Mouse (Mus musculus) midbrain, embryonic 13.5 days (tissue): ENCODE measurements around the gene Ptpdc1. TPM values are rescaled to one million over a fixed set of nuclear protein-coding genes. Genes with fewer than 3 reads are reported as not detected.

Experiments used
- ATAC-seq: fragments of 200-750 bp; cut with Nextera tagmentation; 2 replicates; pipeline ENCODE4 v1.8.0; 2017; ENCODE audit warnings: mild to moderate bottlenecking, moderate TSS enrichment, moderate library complexity
- H3K27ac ChIP-seq: fragments of 300-500 bp; sonication (generic); 2 replicates; pipeline ENCODE4 v1.5.1; 2015; ENCODE audit warnings: inconsistent platforms, mild to moderate bottlenecking, moderate library complexity
- H3K27me3 ChIP-seq: fragments of 300-500 bp; sonication (generic); 2 replicates; pipeline ENCODE4 v1.6.1; 2015; ENCODE audit warnings: mild to moderate bottlenecking, inconsistent platforms
- H3K36me3 ChIP-seq: fragments of 300-500 bp; sonication (generic); 2 replicates; pipeline ENCODE4 v1.6.1; 2015; ENCODE audit warnings: mild to moderate bottlenecking, inconsistent platforms
- H3K4me1 ChIP-seq: fragments of 300-500 bp; sonication (generic); replicated peaks from 2 replicates; pipeline ENCODE4 v1.6.1; 2015; ENCODE audit warnings: inconsistent platforms
- H3K4me2 ChIP-seq: fragments of 300-500 bp; sonication (generic); replicated peaks from 2 replicates; pipeline ENCODE4 v1.6.1; 2015; ENCODE audit warnings: moderate library complexity, mild to moderate bottlenecking, inconsistent platforms
- H3K4me3 ChIP-seq: fragments of 300-500 bp; sonication (generic); replicated peaks from 2 replicates; pipeline ENCODE4 v1.5.1; 2015; ENCODE audit warnings: mild to moderate bottlenecking, inconsistent platforms
- H3K9ac ChIP-seq: fragments of 300-500 bp; sonication (generic); replicated peaks from 2 replicates; pipeline ENCODE4 v1.6.1; 2015; ENCODE audit warnings: mild to moderate bottlenecking, inconsistent platforms
- H3K9me3 ChIP-seq: fragments of 300-500 bp; sonication (generic); 2 replicates; pipeline ENCODE4 v1.6.1; 2016; ENCODE audit warnings: mild to moderate bottlenecking, inconsistent platforms
- WGBS: fragments of 180-500 bp; shearing (Covaris S2); methylation state at CpG from one replicate; pipeline ENCODE4 v1.1.7; 2015; 5-methylcytosine and 5-hydroxymethylcytosine counted together
- polyA plus RNA-seq: library from polyadenylated mRNA; unstranded; fragments of >200 nt; fragmentation: Nextera tagmentation; extraction: Ambion mirVana; gene quantifications from 2 replicates; pipeline ENCODE4 v1.2.1, GENCODE M21; 2015

Ptpdc1 gene
- polyA plus RNA-seq, result 16.1 and 16.5 TPM in 2 replicates

GRCm38 (mm10) chr13:48625433-48626184, at the start of gene Ptpdc1:
TSS of gene Ptpdc1 (minus strand) at chr13:48625664.
- 1% methylated on average over 61 of the region's 76 CpGs for WGBS
- H3K36me3 ChIP-seq, result no peaks in the 10 kb centered on the region
- H3K9me3 ChIP-seq, result no peaks in the 10 kb centered on the region
- H3K27me3 ChIP-seq, result peaks cover 8% of the 10 kb centered on the region; the same call in 1 of the 2 replicates
- H3K4me1 ChIP-seq, result peaks cover 8% of the 10 kb centered on the region
- peak; percentile 98 for ATAC-seq
- H3K4me3 ChIP-seq, result peak within 1 kb of the TSS; percentile 80
- peak within 1 kb of the TSS; percentile 88 for H3K27ac ChIP-seq
- peak within 1 kb of the TSS; percentile 67 for H3K4me2 ChIP-seq
- peak within 1 kb of the TSS; percentile 87 for H3K9ac ChIP-seq

- Histone ChIP-seq H3K9ac (no peak overlapping the region), H3K4me2 (no peak overlapping the region), H3K36me3 (no peaks in the 10 kb centered on the region), H3K27ac (no peak overlapping the region), H3K4me3 (no peak overlapping the region), H3K9me3 (no peaks in the 10 kb centered on the region), H3K4me1 (peaks cover 5% of the 10 kb centered on the region; the same call in 1 of the 2 replicates), H3K27me3 (peaks cover 86% of the 10 kb centered on the region)
- ATAC-seq, result no peak
- WGBS, result 85% methylated on average over 5 of the region's 5 CpGs
These were observed 49.1 kb upstream of the Ptpdc1 start for GRCm38 (mm10) chr13:48674609-48675008.

GRCm38 (mm10) chr13:48672312-48672840, 46.9 kb upstream of the Ptpdc1 start:
- H3K4me2 ChIP-seq, result peak overlapping the region; percentile 32
- WGBS, result under 1% methylated on average over 24 of the region's 24 CpGs
- no peaks in the 10 kb centered on the region for H3K9me3 ChIP-seq
- H3K4me3 ChIP-seq, result peak overlapping the region; percentile 15; the same call in 1 of the 2 replicates
- H3K27me3 ChIP-seq, result peaks cover 91% of the 10 kb centered on the region
- H3K27ac ChIP-seq, result no peak overlapping the region
- no peaks in the 10 kb centered on the region for H3K36me3 ChIP-seq
- 0 out of 2 replicates have a peak overlapping the region, but pooled peaks have one; percentile 32 for H3K9ac ChIP-seq
- no peak for ATAC-seq
- peaks cover 16% of the 10 kb centered on the region for H3K4me1 ChIP-seq

- H3K4me3 ChIP-seq, result peak overlapping the region; percentile 19
- no peak overlapping the region for H3K9ac ChIP-seq
- H3K4me2 ChIP-seq, result peak overlapping the region; percentile 28
- H3K4me1 ChIP-seq, result peaks cover 27% of the 10 kb centered on the region
- no peaks in the 10 kb centered on the region for H3K36me3 ChIP-seq
- WGBS, result under 1% methylated on average over 34 of the region's 34 CpGs
- no peak overlapping the region for H3K27ac ChIP-seq
- peaks cover 98% of the 10 kb centered on the region for H3K27me3 ChIP-seq
- peak; percentile 62 for ATAC-seq
- H3K9me3 ChIP-seq, result no peaks in the 10 kb centered on the region
These were observed 43.6 kb upstream of the Ptpdc1 start for GRCm38 (mm10) chr13:48668976-48669534.

- no peaks in the 10 kb centered on the region for H3K9me3 ChIP-seq
- H3K36me3 ChIP-seq, result no peaks in the 10 kb centered on the region
- peaks cover 27% of the 10 kb centered on the region for H3K4me1 ChIP-seq
- WGBS, result 1% methylated on average over 32 of the region's 33 CpGs
- ATAC-seq, result peak; percentile 19; the same call in 1 of the 2 replicates
- H3K27me3 ChIP-seq, result peaks cover 98% of the 10 kb centered on the region
- no peak overlapping the region for H3K27ac ChIP-seq
- no peak overlapping the region for H3K9ac ChIP-seq
- H3K4me3 ChIP-seq, result peak overlapping the region; percentile 19
- H3K4me2 ChIP-seq, result peak overlapping the region; percentile 28
These were observed 42.9 kb upstream of the Ptpdc1 start for GRCm38 (mm10) chr13:48668091-48668975.

- no peak overlapping the region for H3K9ac ChIP-seq
- H3K27ac ChIP-seq, result no peak overlapping the region
- peaks cover 33% of the 10 kb centered on the region for H3K4me1 ChIP-seq
- no peak overlapping the region for H3K4me2 ChIP-seq
- H3K4me3 ChIP-seq, result no peak overlapping the region
- no peak for ATAC-seq
- no peaks in the 10 kb centered on the region for H3K36me3 ChIP-seq
- peaks cover 98% of the 10 kb centered on the region for H3K27me3 ChIP-seq
- 5% methylated on average over 4 of the region's 4 CpGs for WGBS
- no peaks in the 10 kb centered on the region for H3K9me3 ChIP-seq
These were observed 42.0 kb upstream of the Ptpdc1 start for GRCm38 (mm10) chr13:48667461-48667860.

- Histone ChIP-seq H3K4me2 (0 out of 2 replicates have a peak overlapping the region, but pooled peaks have one; percentile 19), H3K27ac (no peak overlapping the region), H3K36me3 (no peaks in the 10 kb centered on the region), H3K4me3 (0 out of 2 replicates have a peak overlapping the region, but pooled peaks have one; percentile 6), H3K9ac (no peak overlapping the region), H3K4me1 (peaks cover 32% of the 10 kb centered on the region), H3K27me3 (peaks cover 100% of the 10 kb centered on the region), H3K9me3 (no peaks in the 10 kb centered on the region)
- ATAC-seq, result no peak
- WGBS, result under 1% methylated on average over 58 of the region's 58 CpGs
These were observed 40.5 kb upstream of the Ptpdc1 start for GRCm38 (mm10) chr13:48665656-48666597.

- no peak overlapping the region for H3K27ac ChIP-seq
- peaks cover 35% of the 10 kb centered on the region for H3K4me1 ChIP-seq
- no peak overlapping the region for H3K4me3 ChIP-seq
- 0 out of 2 replicates have a peak overlapping the region, but pooled peaks have one; percentile 6 for H3K4me2 ChIP-seq
- peaks cover 100% of the 10 kb centered on the region for H3K27me3 ChIP-seq
- under 1% methylated on average over 39 of the region's 39 CpGs for WGBS
- H3K9ac ChIP-seq, result no peak overlapping the region
- no peaks in the 10 kb centered on the region for H3K36me3 ChIP-seq
- no peak for ATAC-seq
- H3K9me3 ChIP-seq, result no peaks in the 10 kb centered on the region
These were observed 39.6 kb upstream of the Ptpdc1 start for GRCm38 (mm10) chr13:48664916-48665655.

- no peaks in the 10 kb centered on the region for H3K36me3 ChIP-seq
- no peaks in the 10 kb centered on the region for H3K9me3 ChIP-seq
- no peak for ATAC-seq
- no peak overlapping the region for H3K4me2 ChIP-seq
- no peak overlapping the region for H3K27ac ChIP-seq
- peaks cover 100% of the 10 kb centered on the region for H3K27me3 ChIP-seq
- no peak overlapping the region for H3K9ac ChIP-seq
- H3K4me1 ChIP-seq, result peaks cover 35% of the 10 kb centered on the region
- 8% methylated on average over 7 of the region's 7 CpGs for WGBS
- no peak overlapping the region for H3K4me3 ChIP-seq
These were observed 38.5 kb upstream of the Ptpdc1 start for GRCm38 (mm10) chr13:48663988-48664339.

GRCm38 (mm10) chr13:48663211-48663987, 37.9 kb upstream of the Ptpdc1 start:
- Histone ChIP-seq H3K27ac (no peak overlapping the region), H3K27me3 (peaks cover 100% of the 10 kb centered on the region), H3K4me3 (peak overlapping the region; percentile 39), H3K4me2 (peak overlapping the region; percentile 71), H3K36me3 (no peaks in the 10 kb centered on the region), H3K4me1 (peaks cover 29% of the 10 kb centered on the region), H3K9me3 (no peaks in the 10 kb centered on the region), H3K9ac (peak overlapping the region; percentile 44; the same call in 1 of the 2 replicates)
- WGBS, result 2% methylated on average over 54 of the region's 54 CpGs
- 0 out of 2 replicates have a peak, but pooled peaks have one; percentile 10 for ATAC-seq
